Mouse (Mus musculus): Measurements from ENCODE around the gene Hfm1. TPM values are rescaled to one million over a fixed set of nuclear protein-coding genes. Genes with fewer than 3 reads are reported as not detected.

Gene Hfm1
- polyA plus RNA-seq, 1 experiment from 2014 or later, result 0.10 TPM

GRCm38 (mm10) chr5:106927996-106928395, 1.9 kb upstream of the Hfm1 start:
- no peaks in the 10 kb centered on the region for H3K36me3 ChIP-seq
- no peaks in the 10 kb centered on the region for H3K27me3 ChIP-seq
- DNase-seq (no peak), ATAC-seq (ENCODE audit: low read depth) (peak; percentile 49; the same call in 1 of the 2 replicates)
- H3K9ac ChIP-seq, result no peak overlapping the region
- 28% methylated on average over 4 of the region's 4 CpGs for WGBS (ENCODE audit: insufficient replicate concordance)
- H3K4me3 ChIP-seq (replicated peaks), result no peak overlapping the region
- no peak overlapping the region for H3K27ac ChIP-seq
- no peaks in the 10 kb centered on the region for H3K9me3 ChIP-seq (replicated peaks)
- H3K4me1 ChIP-seq (replicated peaks), result peaks cover 27% of the 10 kb centered on the region
- no peak overlapping the region for H3K4me2 ChIP-seq

GRCm38 (mm10) chr5:106926369-106926686, 207 bp upstream of the Hfm1 start:
- WGBS (ENCODE audit: insufficient replicate concordance), result 67% methylated on average over 4 of the region's 4 CpGs
- H3K4me2 ChIP-seq, result peak overlapping the region; percentile 83
- no peaks in the 10 kb centered on the region for H3K27me3 ChIP-seq
- H3K4me3 ChIP-seq (replicated peaks), result peak overlapping the region; percentile 62
- peak overlapping the region; percentile 68 for H3K9ac ChIP-seq
- peaks cover 27% of the 10 kb centered on the region for H3K4me1 ChIP-seq (replicated peaks)
- ATAC-seq (ENCODE audit: low read depth), result no peak
- no peaks in the 10 kb centered on the region for H3K9me3 ChIP-seq (replicated peaks)
- H3K36me3 ChIP-seq, result no peaks in the 10 kb centered on the region
- H3K27ac ChIP-seq, result no peak overlapping the region
- DNase-seq, result no peak

- H3K4me2 ChIP-seq, result no peak overlapping the region
- H3K9me3 ChIP-seq (replicated peaks), result no peaks in the 10 kb centered on the region
- H3K27me3 ChIP-seq, result no peaks in the 10 kb centered on the region
- no peaks in the 10 kb centered on the region for H3K36me3 ChIP-seq
- H3K9ac ChIP-seq, result no peak overlapping the region
- DNase-seq (no peak), ATAC-seq (ENCODE audit: low read depth) (no peak)
- H3K27ac ChIP-seq, result no peak overlapping the region
- peaks cover 4% of the 10 kb centered on the region; the same call in 1 of the 2 replicates for H3K4me1 ChIP-seq (replicated peaks)
- no peak overlapping the region for H3K4me3 ChIP-seq (replicated peaks)
Observed at GRCm38 (mm10) chr5:106919315-106919714, 6.8 kb downstream of the Hfm1 start.

- 32% methylated on average over 2 of the region's 2 CpGs for WGBS (ENCODE audit: insufficient replicate concordance)
- no peaks in the 10 kb centered on the region for H3K36me3 ChIP-seq
- no peak overlapping the region for H3K4me2 ChIP-seq
- DNase-seq, result no peak
- H3K4me3 ChIP-seq (replicated peaks), result no peak overlapping the region
- H3K4me1 ChIP-seq (replicated peaks), result no peaks in the 10 kb centered on the region
- no peak for ATAC-seq (ENCODE audit: low read depth)
- no peaks in the 10 kb centered on the region for H3K9me3 ChIP-seq (replicated peaks)
- H3K9ac ChIP-seq, result no peak overlapping the region
- H3K27ac ChIP-seq, result no peak overlapping the region
- no peaks in the 10 kb centered on the region for H3K27me3 ChIP-seq
Observed at GRCm38 (mm10) chr5:106896879-106897278, 29.2 kb downstream of the Hfm1 start.

DNA sequence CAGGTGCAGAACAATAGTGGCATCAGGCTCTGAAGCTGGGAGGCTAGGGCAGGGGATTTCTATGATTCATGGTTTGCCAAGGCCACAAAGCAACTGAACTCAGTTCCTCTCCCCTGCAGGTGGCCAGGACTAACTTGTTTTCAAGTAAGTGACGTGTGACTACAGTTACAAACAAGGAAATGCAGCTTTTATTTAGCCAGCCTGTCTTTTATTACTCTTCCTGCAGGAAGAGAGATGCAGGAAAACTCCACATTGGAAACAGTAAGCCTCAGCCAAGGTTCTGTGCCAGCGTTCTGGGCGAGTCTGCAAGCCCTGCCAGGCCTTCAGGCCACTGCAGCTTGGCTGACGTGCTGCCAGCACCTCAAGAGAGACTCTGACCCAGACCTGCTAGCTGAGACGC, 34.3 kb downstream of the Hfm1 start:
- H3K4me3 ChIP-seq (replicated peaks), result no peak overlapping the region
- ATAC-seq (ENCODE audit: low read depth) (no peak), DNase-seq (no peak)
- H3K27ac ChIP-seq, result no peak overlapping the region
- H3K9ac ChIP-seq, result no peak overlapping the region
- H3K27me3 ChIP-seq, result no peaks in the 10 kb centered on the region
- no peaks in the 10 kb centered on the region for H3K9me3 ChIP-seq (replicated peaks)
- 34% methylated on average over 5 of the region's 5 CpGs for WGBS (ENCODE audit: insufficient replicate concordance)
- H3K36me3 ChIP-seq, result no peaks in the 10 kb centered on the region
- 0 out of 2 replicates have a peak, but pooled peaks cover 3% of the 10 kb centered on the region for H3K4me1 ChIP-seq (replicated peaks)
- H3K4me2 ChIP-seq, result no peak overlapping the region

- no peaks in the 10 kb centered on the region for H3K27me3 ChIP-seq
- no peak overlapping the region for H3K9ac ChIP-seq
- no peak overlapping the region for H3K4me3 ChIP-seq (replicated peaks)
- no peak overlapping the region for H3K4me2 ChIP-seq
- no peaks in the 10 kb centered on the region for H3K36me3 ChIP-seq
- ATAC-seq (ENCODE audit: low read depth) (no peak), DNase-seq (no peak)
- 0 out of 2 replicates have a peak, but pooled peaks cover 3% of the 10 kb centered on the region for H3K4me1 ChIP-seq (replicated peaks)
- no peak overlapping the region for H3K27ac ChIP-seq
- WGBS (ENCODE audit: insufficient replicate concordance), result 44% methylated on average over 1 of the region's 1 CpGs
- no peaks in the 10 kb centered on the region for H3K9me3 ChIP-seq (replicated peaks)
Observed at GRCm38 (mm10) chr5:106887303-106888071, 38.6 kb downstream of the Hfm1 start.

DNA sequence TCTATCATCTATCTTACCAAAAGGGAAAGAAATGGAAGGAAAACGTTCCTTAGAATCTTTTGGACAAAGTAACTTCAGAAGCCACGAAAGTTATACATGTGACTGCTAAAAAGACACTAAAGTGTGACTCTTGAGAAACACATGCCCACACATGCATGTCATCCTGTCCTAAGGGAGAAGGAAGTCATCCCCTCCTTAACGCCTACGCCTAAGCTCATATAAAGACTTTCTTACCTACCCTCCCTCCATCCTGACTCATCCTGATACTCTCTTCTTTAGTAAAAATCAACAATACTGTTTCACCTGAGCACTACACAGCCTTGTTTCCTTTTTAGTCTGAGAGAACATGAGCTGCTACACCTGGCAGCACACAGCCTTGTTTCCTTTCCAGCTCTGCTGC, 40.6 kb downstream of the Hfm1 start:
- DNase-seq (no peak), ATAC-seq (ENCODE audit: low read depth) (no peak)
- 0 out of 2 replicates have a peak, but pooled peaks cover 3% of the 10 kb centered on the region for H3K4me1 ChIP-seq (replicated peaks)
- H3K4me3 ChIP-seq (replicated peaks), result no peak overlapping the region
- no peak overlapping the region for H3K4me2 ChIP-seq
- H3K9me3 ChIP-seq (replicated peaks), result no peaks in the 10 kb centered on the region
- WGBS (ENCODE audit: insufficient replicate concordance), result 68% methylated on average over 4 of the region's 4 CpGs
- no peak overlapping the region for H3K27ac ChIP-seq
- no peak overlapping the region for H3K9ac ChIP-seq
- H3K36me3 ChIP-seq, result no peaks in the 10 kb centered on the region
- no peaks in the 10 kb centered on the region for H3K27me3 ChIP-seq

DNA sequence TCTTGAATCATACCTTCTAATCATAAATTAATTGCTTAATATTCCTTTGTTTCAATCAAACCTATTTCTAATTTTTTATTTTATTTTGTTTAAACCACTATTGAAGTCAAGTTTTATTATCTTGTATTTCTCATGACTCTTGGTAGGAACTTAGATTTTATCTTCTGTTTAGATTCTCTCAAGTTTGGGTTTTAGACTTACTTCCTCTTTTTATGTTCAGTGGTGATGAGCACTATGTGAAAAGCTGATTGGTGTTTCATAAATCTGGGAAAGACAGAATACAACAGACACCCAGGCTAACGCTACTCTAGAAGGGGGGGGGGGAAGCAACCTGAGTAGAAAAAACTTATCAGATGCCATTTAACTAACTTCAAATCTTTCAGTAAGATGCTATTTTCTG, 49.7 kb downstream of the Hfm1 start:
- no peak for DNase-seq
- H3K9me3 ChIP-seq (replicated peaks), result no peaks in the 10 kb centered on the region
- H3K4me2 ChIP-seq, result no peak overlapping the region
- no peak for ATAC-seq (ENCODE audit: low read depth)
- no peak overlapping the region for H3K27ac ChIP-seq
- H3K27me3 ChIP-seq, result no peaks in the 10 kb centered on the region; the same call in 1 of the 2 replicates
- WGBS (ENCODE audit: insufficient replicate concordance), result 20% methylated on average over 1 of the region's 1 CpGs
- H3K4me3 ChIP-seq (replicated peaks), result no peak overlapping the region
- no peaks in the 10 kb centered on the region for H3K4me1 ChIP-seq (replicated peaks)
- no peaks in the 10 kb centered on the region for H3K36me3 ChIP-seq
- H3K9ac ChIP-seq, result no peak overlapping the region

DNA sequence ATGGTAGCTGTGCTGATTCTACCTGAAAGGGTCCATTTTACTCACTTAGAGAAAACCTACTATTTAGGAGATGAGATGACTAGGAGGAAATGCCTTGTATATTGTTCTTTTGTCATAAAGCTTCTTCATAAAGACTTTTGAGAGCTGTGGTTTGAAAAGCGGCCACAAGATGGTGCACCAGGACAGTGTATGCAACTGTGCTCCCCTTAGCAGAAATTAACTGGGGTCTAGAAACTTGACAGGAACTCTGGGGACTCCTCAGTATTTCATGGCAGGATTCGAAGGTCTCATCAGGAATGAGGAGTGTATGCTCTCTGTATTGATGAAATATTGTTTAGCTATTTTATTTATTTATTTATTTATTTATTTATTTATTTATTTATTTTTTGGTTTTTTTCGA, 65.7 kb downstream of the Hfm1 start:
- no peak overlapping the region for H3K4me3 ChIP-seq (replicated peaks)
- ATAC-seq (ENCODE audit: low read depth) (no peak), DNase-seq (peak; percentile 11)
- no peaks in the 10 kb centered on the region for H3K4me1 ChIP-seq (replicated peaks)
- H3K36me3 ChIP-seq, result no peaks in the 10 kb centered on the region
- H3K9ac ChIP-seq, result no peak overlapping the region
- H3K27me3 ChIP-seq, result no peaks in the 10 kb centered on the region
- H3K27ac ChIP-seq, result no peak overlapping the region
- 25% methylated on average over 3 of the region's 3 CpGs for WGBS (ENCODE audit: insufficient replicate concordance)
- no peak overlapping the region for H3K4me2 ChIP-seq
- H3K9me3 ChIP-seq (replicated peaks), result no peaks in the 10 kb centered on the region

- Histone ChIP-seq H3K9ac (no peak overlapping the region), H3K4me2 (no peak overlapping the region), H3K9me3 (replicated peaks) (no peaks in the 10 kb centered on the region), H3K4me1 (replicated peaks) (no peaks in the 10 kb centered on the region), H3K27ac (no peak overlapping the region), H3K36me3 (no peaks in the 10 kb centered on the region), H3K27me3 (no peaks in the 10 kb centered on the region; the same call in 1 of the 2 replicates), H3K4me3 (replicated peaks) (no peak overlapping the region)
- no peak for DNase-seq
- ATAC-seq (ENCODE audit: low read depth), result no peak
- 72% methylated on average over 3 of the region's 3 CpGs for WGBS (ENCODE audit: insufficient replicate concordance)
Observed at GRCm38 (mm10) chr5:106853284-106853683, 72.8 kb downstream of the Hfm1 start.

GRCm38 (mm10) chr5:106847045-106847444, 79.1 kb downstream of the Hfm1 start:
- ATAC-seq (ENCODE audit: low read depth) (no peak), DNase-seq (no peak)

GRCm38 (mm10) chr5:106843906-106844305, 82.2 kb downstream of the Hfm1 start:
- H3K4me1 ChIP-seq (replicated peaks), result no peaks in the 10 kb centered on the region
- no peak overlapping the region for H3K4me2 ChIP-seq
- H3K36me3 ChIP-seq, result no peaks in the 10 kb centered on the region
- no peak overlapping the region for H3K4me3 ChIP-seq (replicated peaks)
- ATAC-seq (ENCODE audit: low read depth), result no peak
- no peak for DNase-seq
- no peaks in the 10 kb centered on the region for H3K9me3 ChIP-seq (replicated peaks)
- no peak overlapping the region for H3K9ac ChIP-seq
- WGBS (ENCODE audit: insufficient replicate concordance), result 49% methylated on average over 2 of the region's 2 CpGs
- H3K27ac ChIP-seq, result no peak overlapping the region
- no peaks in the 10 kb centered on the region for H3K27me3 ChIP-seq

More at GRCm38 (mm10) chr5:106847045-106847444, 79.1 kb downstream of the Hfm1 start:
- H3K9me3 ChIP-seq (replicated peaks), result no peaks in the 10 kb centered on the region
- H3K4me2 ChIP-seq, result no peak overlapping the region
- no peaks in the 10 kb centered on the region for H3K4me1 ChIP-seq (replicated peaks)
- no peak overlapping the region for H3K9ac ChIP-seq
- H3K36me3 ChIP-seq, result no peaks in the 10 kb centered on the region
- H3K27me3 ChIP-seq, result no peaks in the 10 kb centered on the region; the same call in 1 of the 2 replicates
- H3K4me3 ChIP-seq (replicated peaks), result no peak overlapping the region
- no peak overlapping the region for H3K27ac ChIP-seq
